Mouse (Mus musculus) Patski (cell line): Measurements from ENCODE around the gene Fam129c. TPM values are rescaled to one million over a fixed set of nuclear protein-coding genes. Genes with fewer than 3 reads are reported as not detected.

Experiments
- ATAC-seq: fragments of 100-300 bp; one replicate; pipeline ENCODE4 v1.8.0; 2021
- CTCF ChIA-PET: fragments of 350-600 bp; sonication (Branson Sonifier 250); formaldehyde crosslinking; loops from one replicate; lab custom pipeline; 2022; ENCODE audit warnings: inconsistent platforms; lab: Charles Lee
- POLR2A ChIA-PET: fragments of 350-600 bp; sonication (Branson Sonifier 250); formaldehyde crosslinking; loops from one replicate; lab custom pipeline; 2022; ENCODE audit warnings: antibody characterized with exemption, inconsistent platforms; lab: Charles Lee
- DNase-seq: peaks from one replicate; pipeline ENCODE4 v3.0.0-alpha.2; 2011; ENCODE audit warnings: low read depth, low spot score
- H3K27me3 ChIP-seq: fragments of 371-371 bp; one replicate; pipeline ENCODE4 v1.5.1; 2021
- CTCF ChIP-seq: fragments of 100-300 bp; IDR thresholded peaks from one replicate; pipeline ENCODE4 v1.5.1; 2021
- in situ Hi-C: fragments of 300-500 bp; cut with MboI; formaldehyde crosslinking; loops from 3 replicates; pipeline ENCODE4 v1.11.1; 2018; ENCODE audit warnings: low pct_unique_long_range_greater_than_20kb, mixed read lengths
- polyA plus RNA-seq: library from polyadenylated mRNA; unstranded; gene quantifications from one replicate; pipeline ENCODE4 v1.2.3, GENCODE M21; 2021

Gene Fam129c
- polyA plus RNA-seq, 1 experiment from 2014 or later: 10.8 TPM

DNA sequence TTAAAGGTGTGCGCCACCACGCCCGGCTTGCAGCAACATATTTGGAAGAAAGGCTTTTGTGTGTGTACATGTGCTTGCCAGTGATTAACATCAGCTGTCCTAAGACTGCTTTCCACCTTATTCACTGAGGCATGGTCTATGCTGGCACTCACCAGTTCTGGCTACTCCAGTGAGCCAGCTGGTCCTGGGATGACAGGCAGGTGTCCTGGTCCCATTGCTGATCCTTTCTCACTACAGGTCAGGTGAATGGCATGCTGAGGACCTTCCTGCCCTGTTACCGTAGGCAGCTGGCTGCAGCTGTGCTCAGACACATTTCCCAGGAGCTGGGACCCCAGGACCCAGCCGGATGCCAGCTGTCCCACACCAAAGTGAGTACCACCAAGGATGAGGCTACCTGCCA lies 1.4 kb downstream of the Fam129c start:
- ChIA-PET CTCF (interaction anchor here (0.9 to 2.3 kb wide), 3 partner anchors 19 to 36 kb away, joined by 3 to 12 read pairs (median 3); no protein-coding TSS in a partner anchor), POLR2A (interaction anchor here (1.4 kb wide), 1 partner anchor 37 kb away, joined by 6 read pairs; no protein-coding TSS in a partner anchor)
- H3K27me3 ChIP-seq: no peaks in the 10 kb centered on the region
- TF ChIP-seq CTCF: no peak
- in situ Hi-C loops: no loop called here
- DNase-seq (no peak), ATAC-seq (no peak)

DNA sequence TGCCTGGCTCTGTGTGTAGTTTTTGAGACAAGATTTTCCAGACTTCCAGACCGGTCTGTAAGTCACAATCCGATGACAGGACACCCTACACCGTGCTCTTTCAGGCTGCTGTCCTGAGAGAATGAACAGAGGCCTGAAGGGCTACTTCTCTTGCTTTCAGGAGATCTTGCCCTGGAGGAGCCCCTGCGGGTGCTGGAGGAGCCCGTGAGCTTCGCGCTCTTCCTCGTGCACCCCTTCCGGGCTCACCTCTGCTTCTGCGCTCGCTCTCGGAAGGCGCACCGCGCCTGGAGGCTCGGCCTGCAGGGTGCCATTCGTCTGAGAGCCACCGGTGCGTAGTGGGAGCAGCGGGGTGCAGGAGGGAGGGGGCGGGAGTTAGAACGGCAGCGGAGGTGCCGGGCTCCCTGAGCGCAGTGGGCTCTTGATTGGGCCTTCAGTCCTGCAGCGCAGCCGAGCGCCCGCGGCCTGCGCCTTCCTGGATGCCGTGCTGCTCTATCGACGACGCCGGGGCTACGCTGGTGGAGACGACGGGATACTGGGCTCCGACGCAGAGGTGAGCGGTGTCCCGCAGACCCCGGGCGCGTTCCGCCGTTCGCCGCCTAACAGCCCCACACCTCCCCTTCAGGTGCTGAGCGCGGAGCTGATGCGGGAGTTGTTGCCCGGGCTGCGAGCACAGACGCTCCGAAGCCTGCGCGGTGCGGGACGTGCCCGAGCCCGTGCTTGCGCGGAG lies 4.7 kb downstream of the Fam129c start:
- TF ChIP-seq CTCF: no peak
- CTCF ChIA-PET: interaction anchor here (0.7 kb wide), 1 partner anchor 39 kb away, joined by 3 read pairs; no protein-coding TSS in a partner anchor
- POLR2A ChIA-PET: no interaction called here
- in situ Hi-C loops: loop anchor here (5.0 kb wide), 2 partner anchors 40 to 50 kb away; no protein-coding TSS in a partner anchor
- no peaks in the 10 kb centered on the region for H3K27me3 ChIP-seq
- DNase-seq (no peak), ATAC-seq (no peak)

DNA sequence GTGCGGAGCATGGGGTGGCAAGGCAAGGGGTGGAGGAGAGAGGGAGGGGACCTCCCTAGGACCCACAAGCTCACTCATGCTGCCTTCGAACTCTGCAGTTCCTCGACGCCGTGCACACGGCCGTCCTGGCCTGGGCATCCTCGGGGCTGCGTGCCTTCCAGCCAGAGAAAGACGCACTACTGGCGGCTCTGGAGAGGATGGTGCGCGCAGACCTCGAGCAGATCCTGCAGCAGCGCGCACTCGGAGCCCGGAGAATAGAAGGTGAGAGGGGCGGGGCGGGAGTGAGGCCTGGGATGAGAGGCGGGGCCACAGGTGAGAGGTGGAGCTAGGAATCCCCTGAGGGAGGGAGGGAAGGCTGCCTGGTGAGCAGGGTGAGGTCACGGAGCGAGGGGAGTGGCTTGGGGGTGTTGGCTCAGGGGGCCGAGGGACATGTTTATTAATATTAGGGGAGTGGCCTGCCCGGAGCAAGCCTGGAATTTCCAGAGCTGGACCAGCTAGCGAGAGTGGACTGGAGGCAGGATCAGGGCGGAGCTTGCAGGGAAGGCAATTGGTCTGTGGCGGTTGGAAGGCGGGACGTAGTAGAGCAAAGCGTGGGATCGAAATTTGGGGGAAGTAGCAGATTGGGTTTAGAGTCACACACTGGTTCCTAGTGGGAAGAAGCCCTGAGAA lies 5.4 kb downstream of the Fam129c start:
- DNase-seq: no peak
- no peak for ATAC-seq
- no peak for TF ChIP-seq CTCF
- in situ Hi-C loops: loop anchor here (5.0 kb wide), 2 partner anchors 40 to 50 kb away; no protein-coding TSS in a partner anchor
- ChIA-PET POLR2A (interaction anchor here (0.6 kb wide), 1 partner anchor 15 kb away, joined by 6 read pairs; no protein-coding TSS in a partner anchor), CTCF (interaction anchor here (0.7 kb wide), 1 partner anchor 40 kb away, joined by 3 read pairs; no protein-coding TSS in a partner anchor)
- no peaks in the 10 kb centered on the region for H3K27me3 ChIP-seq

- POLR2A ChIA-PET: no interaction called here
- ATAC-seq (no peak), DNase-seq (no peak)
- CTCF ChIA-PET: interaction anchor here (1.5 to 2.8 kb wide), 3 partner anchors 8 to 57 kb away, joined by 5 to 11 read pairs (median 6); no protein-coding TSS in a partner anchor
- in situ Hi-C loops: loop anchor here (5.0 kb wide), 2 partner anchors 42 to 48 kb away; no protein-coding TSS in a partner anchor
- H3K27me3 ChIP-seq: no peaks in the 10 kb centered on the region
- no peak for TF ChIP-seq CTCF
Measured at GRCm38 (mm10) chr8:71604021-71604420, 6.6 kb downstream of the Fam129c start.

DNA sequence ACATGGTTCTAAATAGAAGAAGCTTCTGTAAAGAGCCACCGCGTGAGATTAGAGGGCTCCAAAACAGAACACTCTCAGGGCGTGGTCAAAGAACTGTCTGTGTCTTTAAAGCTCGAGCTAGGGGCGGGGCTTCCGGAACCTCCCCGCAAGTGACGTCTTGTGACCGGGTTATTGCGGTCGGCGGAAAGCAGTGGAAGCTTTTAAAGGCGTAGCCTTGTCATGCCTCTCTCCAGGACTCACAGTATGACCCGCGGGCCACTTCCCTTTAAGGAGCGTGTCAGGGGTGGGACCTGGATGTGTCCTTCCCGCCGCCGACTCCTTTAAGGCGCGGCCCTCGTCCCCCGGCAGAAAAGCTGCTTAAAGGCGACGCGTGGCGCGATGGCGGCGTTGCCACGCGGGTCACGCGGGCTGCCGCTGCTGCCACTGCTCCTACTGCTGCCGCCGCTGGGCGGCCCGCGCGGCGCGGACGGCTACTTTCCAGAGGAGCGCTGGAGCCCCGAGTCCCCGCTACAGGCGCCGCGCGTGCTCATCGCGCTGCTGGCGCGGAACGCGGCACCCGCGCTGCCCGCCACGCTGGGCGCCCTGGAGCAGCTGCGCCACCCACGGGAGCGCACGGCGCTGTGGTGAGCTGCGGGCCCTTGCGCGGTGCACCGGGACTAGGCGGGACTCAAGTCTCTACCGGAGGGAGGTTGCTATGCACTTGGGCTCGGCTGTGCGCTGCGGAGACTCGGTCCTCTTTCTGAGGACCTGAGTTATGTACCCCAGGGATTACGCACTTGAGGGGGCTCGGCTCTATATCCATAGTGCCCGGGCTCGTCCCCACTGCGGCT lies 13.6 kb downstream of the Fam129c start, which contains the start of gene Colgalt1:
Gene Colgalt1, plus strand, starts transcription at position 177 of the 830 bp plus-strand sequence.
- no peak for TF ChIP-seq CTCF
- POLR2A ChIA-PET: interaction anchor here (0.8 to 0.9 kb wide), 2 partner anchors 19 to 25 kb away, joined by 4 to 5 read pairs; partner anchors contain the start of gene Pgls
- DNase-seq (peak; percentile 92), ATAC-seq (peak; percentile 97)
- CTCF ChIA-PET: interaction anchor here (0.9 to 4.6 kb wide), 6 partner anchors 11 to 107 kb away, joined by 3 to 19 read pairs (median 3); partner anchors contain the start of gene Tmem221
- H3K27me3 ChIP-seq: no peaks in the 10 kb centered on the region
- in situ Hi-C loops: no loop called here

DNA sequence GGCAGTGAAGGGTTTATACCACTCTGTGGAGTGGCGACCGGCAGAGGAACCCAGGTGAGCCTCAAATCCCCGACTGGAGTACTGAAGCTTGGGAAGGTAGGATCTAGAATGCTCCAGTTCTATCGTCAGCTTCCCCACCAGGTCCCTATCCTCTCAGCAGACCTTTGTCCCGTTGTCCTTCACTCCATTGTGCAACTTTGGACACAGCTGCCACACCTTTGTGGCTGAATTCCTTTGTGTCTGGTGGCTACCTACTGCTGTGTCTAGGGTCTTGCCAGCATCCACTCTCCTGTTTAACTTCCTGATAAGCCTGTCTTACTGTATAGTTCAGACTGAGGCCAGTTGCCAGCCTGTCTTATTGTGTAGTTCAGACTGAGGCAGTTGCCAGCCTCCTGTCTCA lies 14.7 kb downstream of the Fam129c start:
- no peak for ATAC-seq
- POLR2A ChIA-PET: interaction anchor here (0.5 kb wide), 1 partner anchor 360 kb away, joined by 3 read pairs; no protein-coding TSS in a partner anchor
- no peak for TF ChIP-seq CTCF
- in situ Hi-C loops: no loop called here
- DNase-seq: no peak
- CTCF ChIA-PET: interaction anchor here (0.7 to 4.6 kb wide), 7 partner anchors 10 to 82 kb away, joined by 3 to 19 read pairs (median 3); partner anchors contain the start of gene Tmem221
- H3K27me3 ChIP-seq: no peaks in the 10 kb centered on the region

- H3K27me3 ChIP-seq: no peaks in the 10 kb centered on the region
- no peak for DNase-seq
- in situ Hi-C loops: no loop called here
- POLR2A ChIA-PET: no interaction called here
- TF ChIP-seq CTCF: no peak
- CTCF ChIA-PET: interaction anchor here (1.2 to 4.6 kb wide), 4 partner anchors 11 to 54 kb away, joined by 3 to 19 read pairs (median 5); partner anchors contain the start of gene Tmem221
- no peak for ATAC-seq
Measured at GRCm38 (mm10) chr8:71613418-71613817, 16.0 kb downstream of the Fam129c start.

- in situ Hi-C loops: no loop called here
- ChIA-PET POLR2A (no interaction called here), CTCF (no interaction called here)
- DNase-seq: no peak
- H3K27me3 ChIP-seq: no peaks in the 10 kb centered on the region
- TF ChIP-seq CTCF: no peak
- no peak for ATAC-seq
Measured at GRCm38 (mm10) chr8:71619786-71620185, 22.3 kb downstream of the Fam129c start.

- TF ChIP-seq CTCF: no peak
- no peak for DNase-seq
- H3K27me3 ChIP-seq: no peaks in the 10 kb centered on the region
- ChIA-PET CTCF (interaction anchor here (0.9 to 2.1 kb wide), 3 partner anchors 12 to 35 kb away, joined by 3 to 5 read pairs (median 3); no protein-coding TSS in a partner anchor), POLR2A (no interaction called here)
- in situ Hi-C loops: no loop called here
- ATAC-seq: no peak
Measured at GRCm38 (mm10) chr8:71625088-71625487, 27.6 kb downstream of the Fam129c start.
